Mouse (Mus musculus) gastrocnemius, adult 2 months (tissue): ENCODE measurements around the gene Olfr114. TPM values are rescaled to one million over a fixed set of nuclear protein-coding genes. Genes with fewer than 3 reads are reported as not detected.

Source experiments
- DNase-seq: peaks from one replicate; pipeline ENCODE4 v3.0.0; 2022
- H3K27ac ChIP-seq: fragments of 200-600 bp; 2 replicates; pipeline ENCODE4 v1.8.1; 2022; ENCODE audit warnings: mild to moderate bottlenecking
- H3K4me3 ChIP-seq: fragments of 200-600 bp; 2 replicates; pipeline ENCODE4 v1.8.1; 2022; ENCODE audit warnings: mild to moderate bottlenecking, moderate library complexity
- CTCF ChIP-seq: fragments of 200-600 bp; IDR thresholded peaks from 2 replicates; pipeline ENCODE4 v1.8.1; 2022; ENCODE audit warnings: antibody characterized with exemption, mild to moderate bottlenecking, moderate library complexity
- intact Hi-C: fragments of 180-260 bp; cut with DNase I; formaldehyde crosslinking; loops from one replicate; pipeline ENCODE4 v1.15.1; 2025
- long read RNA-seq, 2 experiments: library from polyadenylated mRNA; stranded (forward); transcript quantifications; one replicate each; pipeline ENCODE4 v2.0.0; 2021
- total RNA-seq, 2 experiments: library from RNA; stranded (reverse); gene quantifications; 2 replicates each; pipeline ENCODE4 v1.2.3; 2021

Gene Olfr114
- not detected for total RNA-seq
- long read RNA-seq, experiment 1: 0 reads
- long read RNA-seq, experiment 2: 0 reads

- intact Hi-C loops: no loop called here
- Histone ChIP-seq H3K4me3 (no peak within 1 kb of the TSS), H3K27ac (no peak within 1 kb of the TSS)
- no peak for DNase-seq
- TF ChIP-seq CTCF: no peak
Observed at GRCm38 (mm10) chr17:37592643-37593042, at the start of gene Olfr114. TSS of gene Olfr114 (minus strand) at chr17:37592743.

DNA sequence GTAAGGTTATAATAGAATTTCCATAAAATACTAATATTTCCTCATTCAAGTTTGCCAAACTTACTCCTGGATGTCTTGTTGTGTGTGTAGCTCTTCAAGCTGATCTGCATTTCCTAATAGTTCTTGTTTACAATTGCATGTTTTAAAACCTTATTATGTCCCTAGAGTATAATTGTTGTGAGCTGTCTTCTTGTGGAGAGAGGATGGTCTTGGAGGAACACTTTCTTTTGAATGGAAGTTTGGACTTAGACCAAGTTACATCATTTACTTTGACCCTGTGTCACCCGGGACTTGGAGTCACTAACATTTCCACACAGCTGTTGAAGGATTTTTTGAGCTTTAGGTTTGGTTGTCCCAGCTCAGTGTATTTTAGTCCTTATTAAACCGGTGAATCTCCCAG, 34.5 kb upstream of the Olfr114 start, which contains the start of the genes Olfr115 and Olfr116:
Gene Olfr115 (minus strand): TSS at position 101 of the 400 bp plus-strand sequence.
Gene Olfr116 (minus strand): TSS at position 191 of the 400 bp plus-strand sequence.
- DNase-seq: no peak
- Histone ChIP-seq H3K27ac (no peak within 1 kb of the TSS), H3K4me3 (no peak within 1 kb of the TSS)
- TF ChIP-seq CTCF: no peak
- intact Hi-C loops: no loop called here

GRCm38 (mm10) chr17:37577563-37577962, 15.0 kb downstream of the Olfr114 start, which contains the start of gene Olfr113:
TSS of gene Olfr113 (minus strand) at chr17:37577663.
- no peak for DNase-seq
- H3K4me3 ChIP-seq: no peak within 1 kb of the TSS
- no peak for TF ChIP-seq CTCF
- intact Hi-C loops: no loop called here
- no peak within 1 kb of the TSS for H3K27ac ChIP-seq

- DNase-seq: no peak
- TF ChIP-seq CTCF: no peak
- H3K4me3 ChIP-seq: no peak within 1 kb of the TSS
- no peak within 1 kb of the TSS for H3K27ac ChIP-seq
- intact Hi-C loops: no loop called here
Observed at GRCm38 (mm10) chr17:37569351-37569750, 23.2 kb downstream of the Olfr114 start, which contains the start of gene Olfr112. TSS of gene Olfr112 (minus strand) at chr17:37569451.

- Histone ChIP-seq H3K4me3 (no peak overlapping the region), H3K27ac (no peak overlapping the region)
- intact Hi-C loops: no loop called here
- no peak for TF ChIP-seq CTCF
- DNase-seq: no peak
Observed at GRCm38 (mm10) chr17:37558913-37559615, 33.5 kb downstream of the Olfr114 start.

- H3K4me3 ChIP-seq: no peak overlapping the region
- no peak overlapping the region for H3K27ac ChIP-seq
- DNase-seq: no peak
- intact Hi-C loops: no loop called here
- no peak for TF ChIP-seq CTCF
Observed at GRCm38 (mm10) chr17:37543800-37544435, 48.6 kb downstream of the Olfr114 start.

- no peak for DNase-seq
- no peak overlapping the region for H3K27ac ChIP-seq
- no peak overlapping the region for H3K4me3 ChIP-seq
- intact Hi-C loops: no loop called here
- no peak for TF ChIP-seq CTCF
Observed at GRCm38 (mm10) chr17:37541454-37542119, 51.0 kb downstream of the Olfr114 start.

Other genes starting within 250 kb of the Olfr114 start
- gene Olfr104-ps, start 233.2 kb downstream of the Olfr114 start, total RNA-seq: not detected
- gene Olfr105-ps, start 213.7 kb downstream of the Olfr114 start, total RNA-seq: not detected
- gene Olfr106-ps, start 202.3 kb downstream of the Olfr114 start, total RNA-seq: not detected
- not detected for gene Olfr107, start 193.5 kb downstream of the Olfr114 start, total RNA-seq
- gene Olfr108, start 147.3 kb downstream of the Olfr114 start, total RNA-seq: not detected
- not detected for gene Olfr109, start 133.8 kb downstream of the Olfr114 start, total RNA-seq
- not detected for gene H2-M2, start 109.2 kb downstream of the Olfr114 start, total RNA-seq
- not detected for gene Olfr110, start 100.3 kb downstream of the Olfr114 start, total RNA-seq
- gene Olfr111, start 84.7 kb downstream of the Olfr114 start, total RNA-seq: not detected
- not detected for gene Olfr112, start 23.3 kb downstream of the Olfr114 start, total RNA-seq
- not detected for gene Olfr113, start 15.1 kb downstream of the Olfr114 start, total RNA-seq
- gene Olfr115, start 34.4 kb upstream of the Olfr114 start, total RNA-seq: not detected
- gene Olfr116, start 34.5 kb upstream of the Olfr114 start, total RNA-seq: not detected
- not detected for gene Olfr117, start 71.0 kb upstream of the Olfr114 start, total RNA-seq
- not detected for gene Olfr118, start 74.2 kb upstream of the Olfr114 start, total RNA-seq
- gene Olfr119, start 103.8 kb upstream of the Olfr114 start, total RNA-seq: not detected
- not detected for gene Olfr120, start 129.1 kb upstream of the Olfr114 start, total RNA-seq
- gene Olfr121, start 156.1 kb upstream of the Olfr114 start, total RNA-seq: not detected
- not detected for gene Olfr122, start 175.9 kb upstream of the Olfr114 start, total RNA-seq
- gene Olfr123, start 200.8 kb upstream of the Olfr114 start, total RNA-seq: not detected
- gene Olfr124, start 207.1 kb upstream of the Olfr114 start, total RNA-seq: not detected
- gene Olfr125, start 240.2 kb upstream of the Olfr114 start, total RNA-seq: not detected